Mouse (Mus musculus) stomach, postnatal 0 days (tissue): ENCODE data around the gene Kcna1. TPM values are rescaled to one million over a fixed set of nuclear protein-coding genes. Genes with fewer than 3 reads are reported as not detected.

Experiments
- ATAC-seq: fragments of 200-750 bp; cut with Nextera tagmentation; 2 replicates; pipeline ENCODE4 v1.8.0; 2017; ENCODE audit not compliant: low FRiP score, low TSS enrichment
- DNase-seq: peaks from one replicate; pipeline ENCODE4 v3.0.0-alpha.2; 2016; ENCODE audit warnings: low spot score
- H3K27ac ChIP-seq: fragments of 300-500 bp; sonication (generic); replicated peaks from 2 replicates; pipeline ENCODE4 v1.5.1; 2014; ENCODE audit warnings: mild to moderate bottlenecking, control low read depth
- H3K27me3 ChIP-seq: fragments of 300-500 bp; sonication (generic); 2 replicates; pipeline ENCODE4 v1.6.1; 2014; ENCODE audit warnings: low read length; ENCODE audit not compliant: control insufficient read depth, insufficient read depth
- H3K36me3 ChIP-seq: fragments of 300-500 bp; sonication (generic); 2 replicates; pipeline ENCODE4 v1.6.1; 2014; ENCODE audit warnings: low read length, mixed read lengths; ENCODE audit not compliant: control insufficient read depth, insufficient read depth
- H3K4me1 ChIP-seq: fragments of 300-500 bp; sonication (generic); replicated peaks from 2 replicates; pipeline ENCODE4 v1.6.1; 2014; ENCODE audit warnings: antibody characterized with exemption; ENCODE audit not compliant: control insufficient read depth, insufficient read depth
- H3K4me2 ChIP-seq: fragments of 300-500 bp; sonication (generic); replicated peaks from 2 replicates; pipeline ENCODE4 v1.6.1; 2014; ENCODE audit warnings: low read depth, mild to moderate bottlenecking, control low read depth, moderate library complexity
- H3K4me3 ChIP-seq: fragments of 300-500 bp; sonication (generic); 2 replicates; pipeline ENCODE4 v1.5.1; 2014; ENCODE audit warnings: low read depth, low read length, control low read depth
- H3K9ac ChIP-seq: fragments of 300-500 bp; sonication (generic); 2 replicates; pipeline ENCODE4 v1.6.1; 2014; ENCODE audit warnings: mild to moderate bottlenecking, low read length, control low read depth, mixed read lengths
- H3K9me3 ChIP-seq: fragments of 300-500 bp; sonication (generic); 2 replicates; pipeline ENCODE4 v1.6.1; 2016; ENCODE audit warnings: low read length; ENCODE audit not compliant: control insufficient read depth
- CTCF ChIP-seq: IDR thresholded peaks from 2 replicates; pipeline ENCODE4 v1.5.1; 2016; ENCODE audit warnings: antibody characterized with exemption, low read depth, mild to moderate bottlenecking, moderate library complexity
- EP300 ChIP-seq: optimal IDR thresholded peaks from 2 replicates; pipeline ENCODE3; 2016; ENCODE audit warnings: antibody characterized with exemption
- WGBS: fragments of 180-500 bp; shearing (Covaris S2); extraction: QIAGEN DNeasy Blood & Tissue Kit; methylation state at CpG from one replicate; pipeline ENCODE4 v1.1.7; 2014; 5-methylcytosine and 5-hydroxymethylcytosine counted together
- polyA plus RNA-seq: library from polyadenylated mRNA; unstranded; fragments of >200 nt; fragmentation: Nextera tagmentation; extraction: Ambion mirVana; gene quantifications from 2 replicates; pipeline ENCODE4 v1.2.1, GENCODE M21; 2015

Kcna1 gene
- polyA plus RNA-seq, 1 experiment from 2014 or later = 0.62 TPM

GRCm38 (mm10) chr6:126644181-126645043, 1.8 kb downstream of the Kcna1 start:
- H3K4me2 ChIP-seq = peak overlapping the region; percentile 70
- no peak overlapping the region for H3K27ac ChIP-seq
- no peak overlapping the region; the same call in 1 of the 2 replicates for H3K9ac ChIP-seq
- TF ChIP-seq EP300 (no peak), CTCF (no peak)
- H3K4me1 ChIP-seq = peaks cover 3% of the 10 kb centered on the region
- H3K36me3 ChIP-seq = no peaks in the 10 kb centered on the region
- DNase-seq = peak; percentile 43
- peak overlapping the region; percentile 42 for H3K4me3 ChIP-seq
- ATAC-seq = peak; percentile 60; the same call in 1 of the 2 replicates
- H3K9me3 ChIP-seq = no peaks in the 10 kb centered on the region
- H3K27me3 ChIP-seq = peaks cover 12% of the 10 kb centered on the region
- 1% methylated on average over 63 of the region's 66 CpGs for WGBS

- H3K27ac ChIP-seq = no peak overlapping the region
- peaks cover 12% of the 10 kb centered on the region for H3K27me3 ChIP-seq
- 2% methylated on average over 25 of the region's 25 CpGs for WGBS
- no peak for ATAC-seq
- H3K9me3 ChIP-seq = no peaks in the 10 kb centered on the region
- peak overlapping the region; percentile 70 for H3K4me2 ChIP-seq
- no peak overlapping the region for H3K9ac ChIP-seq
- DNase-seq = no peak
- no peaks in the 10 kb centered on the region for H3K36me3 ChIP-seq
- H3K4me3 ChIP-seq = peak overlapping the region; percentile 42
- peaks cover 3% of the 10 kb centered on the region for H3K4me1 ChIP-seq
- TF ChIP-seq EP300 (no peak), CTCF (no peak)
These were observed 2.7 kb downstream of the Kcna1 start for GRCm38 (mm10) chr6:126643341-126644055.

- DNase-seq (peak; percentile 47), ATAC-seq (no peak)
- H3K4me1 ChIP-seq = peaks cover 3% of the 10 kb centered on the region
- peak overlapping the region; percentile 42 for H3K4me3 ChIP-seq
- peak overlapping the region; percentile 70 for H3K4me2 ChIP-seq
- H3K27ac ChIP-seq = no peak overlapping the region
- TF ChIP-seq EP300 = no peak
- peak; percentile 62 for TF ChIP-seq CTCF
- peaks cover 12% of the 10 kb centered on the region for H3K27me3 ChIP-seq
- H3K36me3 ChIP-seq = no peaks in the 10 kb centered on the region
- no peak overlapping the region for H3K9ac ChIP-seq
- 1% methylated on average over 36 of the region's 36 CpGs for WGBS
- H3K9me3 ChIP-seq = no peaks in the 10 kb centered on the region
These were observed 3.3 kb downstream of the Kcna1 start for GRCm38 (mm10) chr6:126642856-126643321.

DNA sequence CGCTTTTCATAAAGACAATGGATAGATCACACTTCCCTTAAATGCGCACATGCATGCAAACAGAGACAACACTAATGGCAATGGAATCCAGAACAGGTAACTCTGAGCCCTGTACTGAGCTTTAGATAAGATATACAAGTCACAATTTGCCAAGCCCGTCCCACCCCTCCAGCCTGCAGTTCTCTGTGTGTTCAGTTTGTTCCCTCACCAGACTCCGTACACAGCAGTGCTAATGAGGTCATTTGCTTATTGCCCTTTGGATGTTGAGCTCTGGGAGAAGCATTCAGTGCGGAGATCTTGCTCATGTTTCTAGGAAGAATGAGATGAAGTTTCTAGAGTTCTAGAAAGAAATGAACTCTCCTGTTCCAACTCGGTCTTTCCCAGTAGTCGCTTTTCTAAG, 17.7 kb downstream of the Kcna1 start:
- Histone ChIP-seq H3K9me3 (no peaks in the 10 kb centered on the region), H3K4me1 (no peaks in the 10 kb centered on the region), H3K27me3 (no peaks in the 10 kb centered on the region), H3K4me2 (no peak overlapping the region), H3K36me3 (no peaks in the 10 kb centered on the region), H3K9ac (no peak overlapping the region), H3K27ac (no peak overlapping the region), H3K4me3 (no peak overlapping the region)
- no peak for TF ChIP-seq EP300
- TF ChIP-seq CTCF = no peak
- peak; percentile 30 for DNase-seq
- 62% methylated on average over 7 of the region's 7 CpGs for WGBS
- peak; percentile 90 for ATAC-seq

GRCm38 (mm10) chr6:126618455-126618854, 27.7 kb downstream of the Kcna1 start:
- WGBS = 80% methylated on average over 4 of the region's 4 CpGs
- H3K4me3 ChIP-seq = no peak overlapping the region
- DNase-seq = no peak
- H3K36me3 ChIP-seq = no peaks in the 10 kb centered on the region
- no peaks in the 10 kb centered on the region for H3K27me3 ChIP-seq
- H3K27ac ChIP-seq = no peak overlapping the region
- TF ChIP-seq CTCF (no peak), EP300 (no peak)
- no peak overlapping the region for H3K9ac ChIP-seq
- H3K4me2 ChIP-seq = no peak overlapping the region
- H3K9me3 ChIP-seq = no peaks in the 10 kb centered on the region
- ATAC-seq = no peak
- H3K4me1 ChIP-seq = no peaks in the 10 kb centered on the region
